Mouse (Mus musculus) liver, embryonic 11.5 days (tissue): ENCODE results near the gene Huwe1. TPM values are rescaled to one million over a fixed set of nuclear protein-coding genes. Genes with fewer than 3 reads are reported as not detected.

Experiments
- ATAC-seq: fragments of 200-750 bp; cut with Nextera tagmentation; replicated peaks from 2 replicates; pipeline ENCODE4 v1.8.0; 2017; ENCODE audit warnings: moderate number of reproducible peaks, mild to moderate bottlenecking, moderate TSS enrichment, moderate library complexity; ENCODE audit not compliant: low FRiP score
- DNase-seq: peaks from one replicate; pipeline ENCODE4 v3.0.0-alpha.2; 2017; ENCODE audit warnings: low spot score
- H3K27ac ChIP-seq: fragments of 300-500 bp; sonication (generic); 2 replicates; pipeline ENCODE4 v1.5.1; 2014; ENCODE audit warnings: mild to moderate bottlenecking, low read depth, low read length, control low read depth
- H3K27me3 ChIP-seq: fragments of 300-500 bp; sonication (generic); replicated peaks from 2 replicates; pipeline ENCODE4 v1.6.1; 2014; ENCODE audit warnings: low read length, mixed read lengths; ENCODE audit not compliant: control insufficient read depth, insufficient read depth
- H3K36me3 ChIP-seq: fragments of 300-500 bp; sonication (generic); 2 replicates; pipeline ENCODE4 v1.6.1; 2014; ENCODE audit warnings: mild to moderate bottlenecking, low read length, moderate library complexity, mixed read lengths; ENCODE audit not compliant: control insufficient read depth, insufficient read depth
- H3K4me1 ChIP-seq: fragments of 300-500 bp; sonication (generic); replicated peaks from 2 replicates; pipeline ENCODE4 v1.6.1; 2014; ENCODE audit warnings: low read length, mixed read lengths; ENCODE audit not compliant: control insufficient read depth, insufficient read depth
- H3K4me2 ChIP-seq: fragments of 300-500 bp; sonication (generic); 2 replicates; pipeline ENCODE4 v1.6.1; 2014; ENCODE audit warnings: mild to moderate bottlenecking, control low read depth, moderate library complexity
- H3K4me3 ChIP-seq: fragments of 300-500 bp; sonication (generic); 2 replicates; pipeline ENCODE4 v1.5.1; 2014; ENCODE audit warnings: low read depth, low read length, control low read depth
- H3K9ac ChIP-seq: fragments of 300-500 bp; sonication (generic); 2 replicates; pipeline ENCODE4 v1.6.1; 2014; ENCODE audit warnings: low read depth, low read length, control low read depth
- H3K9me3 ChIP-seq: fragments of 300-500 bp; sonication (generic); 2 replicates; pipeline ENCODE4 v1.6.1; 2016; ENCODE audit warnings: low read length, inconsistent platforms, mixed read lengths; ENCODE audit not compliant: control insufficient read depth
- WGBS: fragments of 180-500 bp; shearing (Covaris S2); extraction: QIAGEN DNeasy Blood & Tissue Kit; methylation state at CpG from one replicate; pipeline ENCODE4 v1.1.7; 2014; 5-methylcytosine and 5-hydroxymethylcytosine counted together
- polyA plus RNA-seq: library from polyadenylated mRNA; unstranded; fragments of >200 nt; fragmentation: Nextera tagmentation; extraction: Ambion mirVana; gene quantifications from 2 replicates; pipeline ENCODE4 v1.2.1, GENCODE M21; 2014

Huwe1 gene
- polyA plus RNA-seq = 35.4 and 41.2 TPM in 2 replicates

DNA sequence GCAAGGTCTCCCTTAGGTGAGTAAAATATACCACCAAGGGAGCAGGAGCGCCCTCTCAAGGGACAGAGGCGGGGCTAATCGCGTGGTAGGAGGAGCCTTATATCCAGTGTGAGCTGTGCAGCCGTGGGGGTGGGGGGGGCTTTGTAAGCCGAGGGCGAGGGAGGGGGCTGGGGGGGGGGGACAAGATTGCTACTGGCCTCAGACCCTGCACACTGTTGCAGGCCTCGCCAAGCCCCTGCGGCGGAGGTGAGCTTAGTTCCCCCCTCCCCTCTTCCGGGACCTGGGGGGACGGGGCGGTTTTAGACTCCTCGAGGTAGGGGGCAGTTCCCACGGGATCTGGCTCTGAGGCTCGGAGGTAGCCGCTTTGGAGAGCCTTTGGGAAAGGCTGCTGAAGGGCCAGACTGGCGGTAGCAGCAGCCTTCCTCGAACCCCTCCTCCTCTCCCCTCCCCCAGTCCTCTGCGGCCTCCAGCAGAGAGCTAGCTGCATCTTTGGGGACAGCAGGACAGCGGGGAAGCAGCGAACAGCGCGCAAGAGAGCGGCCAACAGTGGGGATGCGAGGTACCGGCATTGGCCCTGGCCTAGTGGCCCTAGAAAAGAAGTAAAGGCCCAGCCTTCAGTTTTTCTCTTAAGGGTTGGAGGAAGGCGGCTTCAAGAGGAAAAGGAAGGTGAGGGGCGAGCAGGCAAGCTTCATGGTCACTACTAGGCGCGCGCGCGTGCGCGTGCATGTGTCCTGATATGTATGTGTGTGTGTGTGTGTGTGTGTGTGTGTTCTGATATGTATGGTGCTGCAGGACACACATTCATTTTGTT, at the start of gene Huwe1:
Huwe1 (plus strand) TSS at position 107 of the 811 bp plus-strand sequence.
- WGBS = 13% methylated on average over 35 of the region's 36 CpGs
- Histone ChIP-seq H3K27ac (peak within 1 kb of the TSS; percentile 86), H3K9me3 (no peaks in the 10 kb centered on the region), H3K4me3 (peak within 1 kb of the TSS; percentile 65), H3K36me3 (no peaks in the 10 kb centered on the region), H3K4me1 (no peaks in the 10 kb centered on the region), H3K9ac (peak within 1 kb of the TSS; percentile 74), H3K4me2 (peak within 1 kb of the TSS; percentile 69), H3K27me3 (no peaks in the 10 kb centered on the region; the same call in 1 of the 2 replicates)
- peak; percentile 81 for DNase-seq
- peak; percentile 54 for ATAC-seq

DNA sequence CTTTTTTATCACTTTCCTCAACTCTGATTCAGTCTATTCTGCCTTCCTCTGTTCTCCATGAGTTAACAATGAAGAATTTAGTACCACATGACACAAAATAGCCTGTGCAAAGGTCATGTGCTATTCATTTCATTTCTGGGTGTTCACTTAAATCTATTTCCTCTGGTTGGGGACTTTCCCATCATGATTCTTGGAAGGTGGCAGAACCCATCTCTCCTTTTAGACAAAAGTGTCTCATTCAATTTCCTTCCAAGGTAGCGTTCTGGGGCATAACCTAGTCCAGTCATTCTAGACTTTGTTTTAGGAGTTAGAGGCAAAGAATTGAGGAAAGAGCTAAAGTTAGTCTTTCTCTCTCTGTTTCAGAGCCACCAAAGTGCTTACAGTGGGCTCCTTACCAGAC, 20.3 kb upstream of the Huwe1 start:
- 87% methylated on average over 1 of the region's 1 CpGs for WGBS
- Histone ChIP-seq H3K4me1 (no peaks in the 10 kb centered on the region), H3K36me3 (no peaks in the 10 kb centered on the region), H3K27ac (no peak overlapping the region), H3K27me3 (no peaks in the 10 kb centered on the region), H3K9me3 (no peaks in the 10 kb centered on the region), H3K4me3 (no peak overlapping the region), H3K9ac (no peak overlapping the region), H3K4me2 (no peak overlapping the region)
- no peak for DNase-seq
- ATAC-seq = no peak

DNA sequence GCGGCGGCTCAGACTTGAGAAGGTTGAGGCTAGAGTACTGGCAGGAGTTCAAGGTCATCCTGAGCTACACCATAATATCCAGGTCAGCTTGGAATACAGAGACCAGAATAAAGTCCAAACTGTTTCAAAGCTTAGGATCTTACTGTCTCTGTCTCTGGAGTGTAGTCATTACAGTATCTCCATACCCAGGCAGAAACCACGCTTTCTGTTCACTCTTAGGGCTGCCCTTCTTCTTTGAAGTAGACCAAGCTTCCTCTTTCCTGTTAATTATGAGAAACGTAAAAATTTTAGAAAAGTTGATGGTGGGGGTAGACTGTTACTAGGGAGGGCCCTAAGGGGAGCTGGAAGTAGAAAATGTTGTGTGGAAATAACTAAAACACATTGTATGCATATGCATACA, 17.7 kb upstream of the Huwe1 start:
- 69% methylated on average over 4 of the region's 4 CpGs for WGBS
- Histone ChIP-seq H3K27me3 (no peaks in the 10 kb centered on the region), H3K36me3 (no peaks in the 10 kb centered on the region), H3K4me1 (no peaks in the 10 kb centered on the region), H3K27ac (no peak overlapping the region), H3K4me3 (no peak overlapping the region), H3K4me2 (no peak overlapping the region), H3K9ac (no peak overlapping the region), H3K9me3 (no peaks in the 10 kb centered on the region)
- ATAC-seq = no peak
- DNase-seq = no peak

DNA sequence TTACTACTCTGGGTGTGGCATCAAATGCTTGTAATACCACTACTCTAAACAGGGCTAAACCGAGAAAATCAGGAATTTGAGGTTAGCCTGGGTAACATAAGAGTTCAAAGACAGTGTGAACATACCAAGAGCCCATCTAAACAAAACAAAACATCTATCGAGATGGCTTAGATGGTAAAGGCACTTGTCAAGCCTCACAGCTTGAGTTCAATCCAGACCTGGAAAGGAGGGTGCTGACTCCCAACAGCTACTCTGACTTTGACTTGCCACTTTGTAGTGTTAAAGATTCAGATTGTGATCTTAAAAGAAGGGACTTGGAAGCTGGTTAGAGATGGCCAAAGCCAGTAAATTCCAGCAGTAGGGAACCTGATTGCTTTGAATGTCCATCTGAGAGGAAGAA, 7.8 kb upstream of the Huwe1 start:
- DNase-seq (no peak), ATAC-seq (no peak)
- no peak overlapping the region for H3K4me3 ChIP-seq
- no peak overlapping the region for H3K4me2 ChIP-seq
- H3K27ac ChIP-seq = no peak overlapping the region
- H3K9ac ChIP-seq = no peak overlapping the region
- no peaks in the 10 kb centered on the region for H3K4me1 ChIP-seq
- H3K27me3 ChIP-seq = no peaks in the 10 kb centered on the region; the same call in 1 of the 2 replicates
- no peaks in the 10 kb centered on the region for H3K9me3 ChIP-seq
- H3K36me3 ChIP-seq = no peaks in the 10 kb centered on the region
- WGBS = 47% methylated on average over 2 of the region's 2 CpGs

DNA sequence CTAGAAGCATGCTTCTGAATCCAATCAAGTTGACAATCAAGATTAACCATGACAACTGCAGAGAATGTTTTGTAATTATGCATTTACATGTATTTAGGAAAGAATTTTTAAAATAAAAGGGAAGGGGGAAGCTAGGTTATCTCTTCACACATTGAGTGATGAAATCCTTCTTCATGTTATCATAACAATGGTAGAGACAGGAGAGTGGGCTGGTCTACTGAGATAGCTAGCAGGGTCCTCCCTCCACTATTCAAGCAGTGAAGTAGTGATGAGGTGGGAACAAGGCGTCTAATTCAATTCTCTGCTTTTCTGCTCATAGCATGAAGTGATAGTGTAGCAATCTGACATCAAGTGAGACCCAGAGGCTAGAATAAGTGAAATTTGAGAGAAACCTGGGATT, 2.6 kb upstream of the Huwe1 start:
- Histone ChIP-seq H3K4me3 (no peak overlapping the region), H3K4me2 (no peak overlapping the region), H3K9ac (no peak overlapping the region), H3K36me3 (no peaks in the 10 kb centered on the region), H3K27ac (no peak overlapping the region), H3K27me3 (no peaks in the 10 kb centered on the region; the same call in 1 of the 2 replicates), H3K9me3 (no peaks in the 10 kb centered on the region), H3K4me1 (no peaks in the 10 kb centered on the region)
- ATAC-seq (0 out of 2 replicates have a peak, but pooled peaks have one; percentile 37), DNase-seq (no peak)
- WGBS = 22% methylated on average over 1 of the region's 1 CpGs

DNA sequence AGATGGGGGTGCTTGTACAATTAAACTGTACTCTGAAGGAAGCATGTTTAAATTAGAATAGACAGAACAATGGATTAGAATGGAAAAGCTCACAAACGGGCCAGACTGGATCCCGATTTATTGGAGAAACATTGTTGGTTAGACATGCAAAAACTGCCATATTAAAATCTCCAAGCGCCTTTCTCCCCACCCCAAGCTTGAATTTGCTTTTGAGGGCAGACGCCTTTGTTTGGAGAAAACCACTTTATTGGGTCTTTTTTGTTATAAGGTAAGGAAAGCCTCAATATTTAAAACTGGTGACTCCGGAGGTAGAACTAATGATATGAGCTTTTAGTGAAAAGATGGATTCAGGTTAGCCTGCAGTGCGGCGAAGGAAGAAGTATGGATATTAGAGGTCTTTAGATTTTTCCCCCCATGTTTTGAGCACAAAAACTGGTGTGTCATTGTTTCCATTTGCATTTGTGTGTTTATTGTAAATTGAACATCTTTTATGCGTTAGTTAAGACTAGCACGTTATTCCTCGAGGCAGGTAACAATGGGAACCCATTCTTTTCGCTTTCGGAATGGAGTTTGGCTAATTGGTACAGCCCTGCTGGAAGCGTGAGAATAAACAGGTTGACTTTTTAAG, 1.8 kb downstream of the Huwe1 start:
- Histone ChIP-seq H3K9me3 (no peaks in the 10 kb centered on the region), H3K36me3 (no peaks in the 10 kb centered on the region), H3K4me2 (peak overlapping the region; percentile 71), H3K4me3 (peak overlapping the region; percentile 47), H3K9ac (peak overlapping the region; percentile 59), H3K27me3 (no peaks in the 10 kb centered on the region; the same call in 1 of the 2 replicates), H3K27ac (peak overlapping the region; percentile 82), H3K4me1 (no peaks in the 10 kb centered on the region)
- WGBS = 21% methylated on average over 13 of the region's 13 CpGs
- ATAC-seq (no peak), DNase-seq (no peak)

DNA sequence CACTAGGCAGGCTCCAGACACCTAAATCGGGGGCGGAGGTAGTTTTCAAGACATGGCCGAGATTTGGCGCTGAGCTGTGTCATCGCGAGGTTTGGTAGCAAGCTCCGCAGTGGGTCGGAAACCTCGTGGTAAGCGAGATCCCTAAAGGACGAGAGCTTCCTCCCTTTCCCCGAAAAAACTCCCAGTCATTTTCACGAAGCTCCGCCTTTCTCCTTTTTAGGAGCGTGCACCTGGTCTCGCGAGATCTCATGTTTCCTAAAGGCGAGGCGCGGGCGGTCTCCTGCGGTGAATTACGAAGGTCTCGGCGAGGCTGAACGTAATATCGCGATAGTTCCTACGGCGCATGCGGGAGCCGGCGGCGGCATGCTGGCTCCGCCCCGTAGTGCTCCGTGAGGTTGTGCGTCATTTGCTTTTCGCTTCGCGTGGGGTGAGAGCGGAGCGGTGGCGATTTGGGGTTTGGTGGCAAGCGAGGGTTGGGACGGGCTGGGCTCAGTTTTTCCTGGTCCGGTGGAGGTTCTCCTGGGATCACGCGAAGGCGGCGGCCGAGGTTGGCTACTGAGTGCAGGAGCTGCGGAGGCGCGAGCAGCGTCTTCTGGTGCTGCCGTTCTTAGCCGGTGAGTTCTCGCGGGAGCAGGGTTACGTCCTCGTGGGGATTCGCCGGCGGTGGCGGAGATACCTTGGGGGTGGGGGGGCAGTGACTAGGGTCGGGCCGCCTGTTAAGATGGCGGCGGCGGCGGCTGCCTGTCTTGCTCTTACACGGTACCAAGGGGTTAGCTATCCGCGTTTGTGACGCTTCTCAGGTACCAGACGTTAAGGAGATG, 2.6 kb downstream of the Huwe1 start:
- ATAC-seq (peak; percentile 85), DNase-seq (peak; percentile 82)
- Histone ChIP-seq H3K9ac (peak overlapping the region; percentile 77), H3K36me3 (no peaks in the 10 kb centered on the region), H3K9me3 (no peaks in the 10 kb centered on the region), H3K27ac (peak overlapping the region; percentile 94), H3K4me1 (no peaks in the 10 kb centered on the region), H3K4me3 (peak overlapping the region; percentile 63), H3K27me3 (no peaks in the 10 kb centered on the region; the same call in 1 of the 2 replicates), H3K4me2 (peak overlapping the region; percentile 71)
- WGBS = 16% methylated on average over 77 of the region's 77 CpGs

DNA sequence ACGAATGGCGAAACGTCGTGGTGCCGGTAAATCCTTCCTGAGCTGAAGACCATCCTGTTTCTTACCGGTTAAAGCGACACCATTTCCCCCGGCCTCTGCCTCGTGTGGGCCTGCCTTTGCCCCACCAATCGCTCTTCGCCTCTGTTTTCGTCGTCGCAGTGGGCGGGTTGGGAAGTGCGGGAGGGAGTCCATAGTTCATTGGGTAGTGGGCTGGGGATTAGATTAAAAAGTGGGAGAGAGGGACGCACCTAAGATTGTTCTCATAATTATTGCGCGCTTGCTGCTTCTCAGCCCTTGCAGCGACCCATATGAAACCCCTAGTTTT, 3.1 kb downstream of the Huwe1 start:
- Histone ChIP-seq H3K36me3 (no peaks in the 10 kb centered on the region), H3K4me1 (no peaks in the 10 kb centered on the region), H3K9ac (peak overlapping the region; percentile 77), H3K9me3 (no peaks in the 10 kb centered on the region), H3K4me3 (peak overlapping the region; percentile 63), H3K27ac (peak overlapping the region; percentile 94), H3K4me2 (peak overlapping the region; percentile 77), H3K27me3 (no peaks in the 10 kb centered on the region; the same call in 1 of the 2 replicates)
- WGBS = 16% methylated on average over 20 of the region's 20 CpGs
- peak; percentile 48 for DNase-seq
- ATAC-seq = peak; percentile 48
